Comparison of ENCODE assay signal across 7 mouse cellular contexts in genomic region chr14:118005697-118006096, GRCm38 (mm10). TPM values are rescaled to one million over a fixed set of nuclear protein-coding genes. Genes with fewer than 3 reads are reported as not detected.
DNase-seq lines count a peak whose midpoint lies in the region; ATAC-seq and TF ChIP-seq lines count a peak whose summit lies in the region.

No protein-coding gene starts in this region.

- H3K9ac ChIP-seq in kidney, embryonic 14.5 days (ENCODE audit: low read depth, low read length): no peak overlapping the region

- H3K36me3 ChIP-seq in kidney, embryonic 14.5 days (ENCODE audit: control insufficient read depth, insufficient read depth, low read length): no peaks in the 10 kb centered on the region

- peak; percentile 30; the same call in 1 of the 2 replicates for TF ChIP-seq CTCF in lung, adult 2 months (IDR thresholded peaks at IDR 0.05; ENCODE audit: insufficient read depth, low read length)

- H3K4me2 ChIP-seq in kidney, embryonic 14.5 days (replicated peaks; ENCODE audit: low read depth, low read length): no peak overlapping the region

- ATAC-seq in kidney, embryonic 14.5 days (ENCODE audit: low FRiP score, low TSS enrichment): 0 out of 2 replicates have a peak, but pooled peaks have one; percentile 20

- intact Hi-C loops in gastrocnemius, postnatal 14 days (cut with DNase I; ENCODE audit: low total_unique reads): no loop called here

- TF ChIP-seq POLR2A in lung, adult 2 months (IDR thresholded peaks at IDR 0.05; ENCODE audit: borderline replicate concordance, extremely low read depth, low read depth, low read length): no peak

- peak; percentile 26 for DNase-seq in urinary bladder, postnatal 25 days (ENCODE audit: low spot score)
- DNase-seq in urinary bladder, postnatal 10 days (ENCODE audit: low spot score): no peak
- peak; percentile 18 to 58 for DNase-seq in cerebellum, postnatal 25 days
- peak; percentile 28 for DNase-seq in gastrocnemius, postnatal 14 days
- peak; percentile 15 for DNase-seq in lung, adult 2 months
- peak; percentile 63 for DNase-seq in retina, postnatal 7 days (ENCODE audit: low read depth, low spot score)

- H3K4me3 ChIP-seq in kidney, embryonic 14.5 days (ENCODE audit: low read length): no peak overlapping the region
- no peak overlapping the region for H3K4me3 ChIP-seq in lung, adult 2 months (replicated peaks; ENCODE audit: extremely low read depth, low read depth, low read length)

- H3K9me3 ChIP-seq in kidney, embryonic 14.5 days (ENCODE audit: control insufficient read depth, low read length): no peaks in the 10 kb centered on the region

- H3K4me1 ChIP-seq in kidney, embryonic 14.5 days (ENCODE audit: control insufficient read depth, insufficient read depth, low read length): no peaks in the 10 kb centered on the region
- H3K4me1 ChIP-seq in lung, adult 2 months (ENCODE audit: control insufficient read depth, insufficient read depth, low read length): peaks cover 5% of the 10 kb centered on the region

- H3K27ac ChIP-seq in kidney, embryonic 14.5 days (ENCODE audit: low read depth, low read length): no peak overlapping the region

- no peaks in the 10 kb centered on the region for H3K27me3 ChIP-seq in kidney, embryonic 14.5 days (ENCODE audit: control insufficient read depth, insufficient read depth, low read length)

- 16% methylated on average over 5 of the region's 5 CpGs for WGBS in kidney, embryonic 14.5 days
- WGBS in lung, adult 2 months: 5% methylated on average over 5 of the region's 5 CpGs

RNA-seq across cellular contexts. Expression of gene Dct, which starts 46.3 kb away (rescaled TPM):
- 1 to 10 TPM in 1 of 2 experiments, under 1 TPM in 1; 0.42 to 1.1 TPM for total RNA-seq in gastrocnemius, postnatal 14 days (2021)
- 1.4 and 1.8 TPM in 2 replicates for polyA plus RNA-seq in kidney, embryonic 14.5 days (2014; fragmentation: Nextera tagmentation; extraction: Ambion mirVana)
- polyA plus RNA-seq in lung, adult 2 months (2012; rRNA removed): 0.08 and 0.30 TPM in 2 replicates
